Mouse (Mus musculus) thymus, adult 2 months (tissue): Measurements from ENCODE around the gene Pigk.

Source experiments
- CTCF ChIP-seq: fragments of 200-500 bp; IDR thresholded peaks from 2 replicates; pipeline ENCODE4 v1.5.1; 2012; ENCODE audit warnings: mild to moderate bottlenecking, control low read depth, low read length, moderate library complexity, borderline replicate concordance; ENCODE audit not compliant: control insufficient read depth, poor library complexity, insufficient read depth; ENCODE audit errors: extremely low read depth
- POLR2A ChIP-seq: fragments of 200-500 bp; IDR thresholded peaks from 2 replicates; pipeline ENCODE4 v1.6.1; 2012; ENCODE audit warnings: mild to moderate bottlenecking, low read length, control low read depth, moderate library complexity; ENCODE audit not compliant: control insufficient read depth, poor library complexity, insufficient read depth; ENCODE audit errors: extremely low read depth

- TF ChIP-seq POLR2A: no peak
- no peak for TF ChIP-seq CTCF
These were observed 256.0 kb downstream of the Pigk start for GRCm38 (mm10) chr3:152969774-152970347.
